Mouse (Mus musculus) brain, embryonic 14.5 days (tissue): ENCODE measurements at regions not wholly inside any gene's neighbourhood (a gene's known extent, or its start where the extent isn't known, plus 50 kb on each side); places are given as distances from the start of the nearest gene placed in this dataset.
"Not testable (repeated sequence)": the region's sequence is repeated elsewhere in the genome, so short reads cannot be mapped to it uniquely, and the experiment has no call there.

Experiments used
- DNase-seq: peaks from one replicate; pipeline ENCODE4 v3.0.0-alpha.2; 2011; ENCODE audit warnings: low read depth
- CTCF ChIP-seq: fragments of 200-500 bp; IDR thresholded peaks from 2 replicates; pipeline ENCODE4 v1.5.1; 2012; ENCODE audit warnings: inconsistent platforms, mild to moderate bottlenecking, moderate library complexity, borderline replicate concordance; ENCODE audit not compliant: insufficient read depth, insufficient read length; ENCODE audit errors: extremely low read depth
- POLR2A ChIP-seq: fragments of 200-500 bp; IDR thresholded peaks from 2 replicates; pipeline ENCODE4 v1.6.1; 2012; ENCODE audit warnings: mild to moderate bottlenecking, inconsistent platforms, borderline replicate concordance; ENCODE audit not compliant: poor library complexity, insufficient read depth, insufficient read length, severe bottlenecking; ENCODE audit errors: extremely low read depth

DNA sequence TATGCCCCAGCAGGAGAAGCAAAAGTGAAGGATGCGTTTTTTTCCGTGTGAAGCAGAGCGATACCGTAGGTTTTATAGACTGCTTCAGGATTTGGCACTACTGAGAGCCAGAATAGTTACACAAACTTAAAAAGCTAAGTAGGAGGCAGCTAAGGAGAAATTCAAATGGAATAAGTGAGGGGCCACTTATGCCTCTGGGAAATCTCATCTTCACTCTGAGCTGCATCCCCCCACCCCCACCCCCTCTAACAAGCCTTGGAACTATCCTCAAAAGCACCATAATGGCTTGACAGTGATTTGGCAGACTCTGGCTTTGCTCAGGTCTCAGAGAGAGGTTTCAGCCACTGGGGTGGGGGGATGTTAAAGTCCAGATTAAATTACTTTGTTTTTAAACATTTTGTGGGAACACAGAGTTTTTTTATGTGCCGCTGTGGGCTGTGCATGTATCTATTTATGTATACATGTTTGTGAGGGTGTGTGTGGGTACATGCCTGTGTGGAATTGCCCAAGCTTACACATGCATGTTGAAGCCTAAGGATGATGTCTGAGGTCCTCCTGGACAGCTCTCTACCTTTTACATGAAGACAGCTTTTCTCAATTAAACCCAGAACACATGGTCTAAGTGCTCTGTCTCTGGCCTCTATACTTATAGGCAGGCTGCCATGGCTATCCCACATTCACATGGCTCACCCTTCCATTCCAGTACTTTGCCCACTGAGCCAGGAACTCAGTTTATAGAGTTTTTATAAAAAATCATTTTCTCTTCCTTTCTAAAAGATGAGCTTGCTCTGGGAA lies 396.6 kb downstream of the Epm2a start:
- DNase-seq: peak; percentile 57
- TF ChIP-seq CTCF (no peak), POLR2A (no peak)

DNA sequence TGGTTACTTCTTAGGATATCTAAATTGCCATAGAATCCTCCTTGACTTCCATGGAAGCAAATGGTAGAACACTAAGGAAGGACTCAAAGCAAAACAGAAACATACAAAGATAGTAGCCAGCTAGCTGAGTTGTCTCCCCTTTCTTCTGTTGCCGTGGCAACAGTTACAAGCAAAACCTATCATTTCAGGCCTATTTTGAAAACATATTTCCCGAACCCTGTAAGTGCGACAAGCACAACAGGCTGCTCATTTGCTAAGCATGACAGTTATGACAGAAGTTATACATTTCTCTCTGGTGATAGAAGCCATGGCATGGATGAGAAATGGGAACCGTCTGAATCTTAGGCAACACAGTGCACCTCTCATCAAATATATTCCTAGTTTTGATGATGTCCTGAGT lies 402.4 kb downstream of the Epm2a start:
- no peak for TF ChIP-seq CTCF
- TF ChIP-seq POLR2A: no peak
- peak; percentile 32 for DNase-seq

DNA sequence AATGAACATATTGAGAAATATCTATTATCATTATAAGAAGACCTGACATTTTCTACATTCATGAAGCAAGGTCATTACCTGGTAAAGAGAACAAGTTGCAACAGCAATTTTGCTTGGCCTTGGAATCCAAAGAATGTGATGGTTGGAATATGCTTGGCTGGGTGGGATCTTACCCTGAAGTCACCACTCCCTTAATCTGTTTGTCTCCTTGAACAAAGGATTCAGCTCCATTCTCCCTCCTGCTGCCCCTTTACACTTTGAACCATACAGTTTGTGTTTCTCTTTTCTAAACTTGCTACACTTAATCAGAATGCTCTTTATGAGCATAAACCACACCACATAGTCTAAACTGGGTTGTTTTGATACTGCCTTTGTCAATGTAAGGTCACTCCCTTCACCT lies 403.8 kb downstream of the Epm2a start:
- no peak for DNase-seq
- TF ChIP-seq POLR2A (no peak), CTCF (no peak)

DNA sequence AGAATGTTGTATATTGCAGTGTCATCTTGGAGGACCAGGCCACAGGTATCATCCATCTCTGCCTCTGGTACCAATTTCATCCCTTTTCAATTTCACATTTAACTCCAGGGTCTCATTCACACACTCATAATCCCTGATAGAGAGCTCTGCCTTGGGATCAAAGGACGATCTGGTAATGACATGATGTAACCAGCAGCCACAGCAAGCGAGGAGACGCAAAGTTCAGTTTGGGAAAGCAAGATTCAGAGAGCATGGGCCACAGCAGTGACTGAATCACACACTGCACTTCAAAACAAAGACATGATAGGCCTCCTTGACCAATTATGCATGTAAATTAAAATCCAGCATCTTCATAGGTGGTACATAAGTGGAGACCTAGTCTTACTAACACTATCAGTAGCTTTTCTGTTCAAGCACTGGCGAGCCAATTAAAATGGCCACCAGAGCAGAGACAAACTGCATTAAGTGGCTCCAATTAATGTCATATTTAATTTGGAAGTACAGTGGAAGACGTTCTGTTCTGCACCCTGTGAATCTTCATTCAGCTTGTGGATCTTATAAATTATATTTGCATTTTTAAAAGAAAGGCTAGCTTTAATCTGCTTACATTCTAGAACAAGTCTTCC lies 412.0 kb downstream of the Epm2a start:
- peak; percentile 31 for DNase-seq

DNA sequence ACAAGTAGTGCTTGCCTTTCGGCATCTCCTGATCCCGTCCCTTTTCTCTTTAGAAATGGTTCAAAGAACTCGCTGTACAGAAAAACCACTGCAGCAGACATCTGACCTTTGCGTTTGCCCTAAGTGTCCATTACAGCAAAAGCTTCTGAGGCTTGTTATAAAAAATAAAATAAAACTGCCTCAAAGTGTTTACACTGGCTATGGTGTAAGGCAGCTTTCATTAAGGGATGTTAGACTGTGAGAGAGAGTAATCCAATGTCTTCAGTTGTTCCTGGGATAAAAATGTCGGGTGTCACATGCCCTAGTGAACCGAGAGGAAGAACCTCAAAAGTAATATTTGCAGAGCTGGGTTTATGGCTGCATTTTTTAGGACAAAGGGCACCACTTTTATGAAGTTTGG lies 434.7 kb downstream of the Epm2a start:
- peak; percentile 10 for DNase-seq
- TF ChIP-seq POLR2A (no peak), CTCF (no peak)

More for the DNA sequence above, 412.0 kb downstream of the Epm2a start:
- TF ChIP-seq POLR2A: no peak
- no peak for TF ChIP-seq CTCF

DNA sequence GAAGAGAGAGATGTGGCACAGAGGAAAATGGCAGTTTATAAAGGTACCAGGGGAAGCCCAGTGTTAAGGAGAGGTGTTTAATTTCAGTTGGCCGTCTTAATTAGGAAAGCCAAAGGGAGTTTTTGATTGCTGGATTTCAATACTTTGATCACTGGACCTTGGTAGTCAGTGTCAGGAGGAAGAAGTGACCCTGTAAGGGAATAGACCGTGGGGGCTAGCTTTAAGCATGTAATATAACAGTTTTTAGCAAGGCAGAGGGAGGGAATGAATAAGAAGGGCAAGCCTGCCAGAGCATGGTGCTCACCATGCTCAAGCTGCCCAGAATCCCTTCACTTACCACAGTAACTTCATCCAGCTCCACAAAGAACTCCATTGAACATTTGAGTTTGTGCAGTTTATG lies 437.1 kb downstream of the Epm2a start:
- DNase-seq: no peak
- TF ChIP-seq POLR2A (no peak), CTCF (no peak)

DNA sequence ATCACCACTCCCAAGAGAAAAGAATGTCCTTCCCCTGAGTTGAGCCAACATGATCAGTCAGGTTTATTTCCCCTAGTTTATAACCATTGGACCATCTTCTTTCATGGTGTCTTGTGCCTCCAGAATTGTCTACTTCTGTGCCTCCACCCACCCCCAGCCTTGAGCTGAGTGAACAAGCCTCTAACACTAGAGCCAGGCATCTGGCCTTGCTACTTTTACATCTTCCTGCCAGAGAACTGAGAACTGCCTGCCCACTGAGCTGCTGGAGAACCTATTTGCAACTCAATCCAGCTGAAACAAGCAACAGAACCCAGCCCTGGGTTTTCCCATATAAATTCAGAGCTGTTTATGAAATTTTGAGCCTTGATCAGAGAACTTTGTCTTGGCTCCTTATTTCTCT lies 444.0 kb downstream of the Epm2a start:
- TF ChIP-seq POLR2A (no peak), CTCF (no peak)
- DNase-seq: no peak

DNA sequence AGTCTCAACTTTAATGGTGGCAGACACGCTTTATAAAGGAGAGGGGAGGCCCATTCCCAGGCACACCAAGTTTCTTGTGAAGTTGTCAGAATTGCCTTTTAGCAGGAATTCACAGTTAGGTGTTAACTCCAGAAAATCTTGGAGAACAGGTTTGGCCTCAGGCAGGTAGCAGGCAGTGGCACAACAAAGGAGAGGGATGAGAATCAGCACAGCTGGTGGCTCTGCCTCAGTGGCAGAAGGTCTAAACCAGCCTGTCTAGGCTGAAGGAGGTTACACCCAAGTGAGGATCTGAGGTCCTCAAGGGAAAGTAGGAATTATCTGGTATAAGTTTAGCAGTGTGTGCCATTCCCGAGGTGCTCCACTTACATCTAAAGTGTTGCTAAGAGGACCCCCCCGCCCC lies 456.3 kb downstream of the Epm2a start:
- TF ChIP-seq POLR2A: no peak

DNA sequence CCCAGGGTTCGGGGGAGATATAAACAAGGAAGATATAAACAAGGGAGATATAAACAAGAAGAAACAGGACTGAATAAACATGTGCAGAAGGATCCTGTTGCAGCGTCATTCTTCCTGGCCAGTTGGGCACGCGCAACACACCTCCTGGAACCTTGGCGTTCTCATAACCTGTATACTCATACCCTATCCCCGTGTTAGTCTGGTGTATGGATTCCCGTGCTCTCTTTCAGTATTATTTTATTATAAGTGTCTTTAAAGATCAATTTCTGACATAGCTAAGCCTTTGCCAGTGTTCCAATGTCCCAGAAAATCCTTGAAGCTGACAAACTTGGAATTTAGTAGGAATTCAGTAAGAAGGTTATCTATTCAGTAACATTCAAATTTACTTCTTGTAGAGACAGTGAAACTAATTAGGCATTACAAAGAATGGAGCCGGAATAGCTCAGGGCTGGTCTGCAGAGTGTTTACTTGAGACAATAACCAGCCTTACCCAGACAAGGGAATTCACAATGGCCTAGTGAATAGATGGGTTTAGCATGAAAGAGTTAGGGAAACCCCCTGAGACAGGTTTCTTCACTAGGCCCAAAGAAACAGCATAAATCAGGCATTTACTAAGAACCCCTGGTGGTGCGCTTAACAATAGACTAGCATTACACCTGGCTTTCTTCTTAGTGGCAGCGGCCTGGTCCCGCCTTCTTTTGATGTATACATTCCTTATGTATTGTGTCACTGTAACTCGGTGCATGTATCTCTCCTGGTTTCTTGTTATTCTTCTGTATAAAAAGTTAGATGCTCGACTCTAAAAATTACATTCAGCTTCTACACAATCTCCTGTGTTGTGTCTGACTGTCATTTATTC lies 458.4 kb downstream of the Epm2a start:
- DNase-seq: not testable (repeated sequence)

More for the DNA sequence above, 456.3 kb downstream of the Epm2a start:
- DNase-seq: no peak

DNA sequence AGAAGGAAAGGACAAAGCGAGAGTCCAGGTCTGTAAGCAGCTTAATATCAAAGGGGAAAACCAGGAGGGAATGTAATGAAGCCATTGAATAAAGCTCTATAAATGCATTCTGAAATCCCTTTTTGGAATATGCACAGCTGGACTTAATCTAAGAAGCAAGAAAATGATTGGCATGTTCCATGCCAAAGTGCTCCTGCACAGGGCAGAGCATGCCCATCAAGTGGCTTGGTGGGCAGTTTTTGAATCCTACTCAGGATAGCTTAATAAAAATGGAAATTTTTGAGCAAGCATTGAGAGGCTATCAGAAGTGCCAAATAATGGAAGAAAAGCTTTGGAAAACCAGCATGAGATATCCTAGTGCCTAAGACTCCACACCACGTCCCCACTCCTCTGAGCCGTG lies 466.1 kb downstream of the Epm2a start:
- TF ChIP-seq POLR2A (no peak), CTCF (no peak)
- peak; percentile 37 for DNase-seq

DNA sequence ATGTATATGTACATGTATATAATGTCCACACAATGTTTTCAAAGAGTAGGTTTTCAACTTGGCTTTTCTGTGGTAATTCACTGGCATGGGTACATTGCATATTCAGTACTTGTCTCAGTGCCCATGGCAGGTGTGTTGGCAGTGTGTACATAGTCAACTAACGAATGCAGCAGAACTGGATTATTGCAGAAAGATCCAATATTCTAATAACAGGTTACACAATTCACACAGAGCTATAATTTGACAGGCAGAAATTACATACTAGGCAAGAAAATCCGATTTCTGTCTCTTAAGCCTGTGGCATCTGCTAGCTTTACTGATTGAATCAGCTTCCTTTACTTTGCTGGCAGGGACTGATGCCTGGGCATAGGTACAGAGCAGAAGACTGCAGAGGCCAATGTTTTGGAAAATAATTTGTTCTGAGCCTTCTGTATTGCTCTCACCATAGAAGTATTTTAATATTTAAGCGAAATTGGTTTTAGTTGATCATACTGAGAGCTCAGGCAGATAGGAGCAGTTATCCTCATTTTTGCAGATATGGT lies 479.3 kb downstream of the Epm2a start:
- peak; percentile 8 for DNase-seq
- TF ChIP-seq CTCF: no peak
- no peak for TF ChIP-seq POLR2A
